Mouse (Mus musculus) lung, adult 18-20 months (tissue): ENCODE measurements around the gene Jmjd6.
"Not testable (repeated sequence)": the region's sequence is repeated elsewhere in the genome, so short reads cannot be mapped to it uniquely, and the experiment has no call there.

Experiments
- DNase-seq, 2 experiments: peaks; one replicate each; pipeline ENCODE4 v3.0.0; 2022; ENCODE audit warnings: mixed read lengths in 2 of 2

The Jmjd6 gene

GRCm38 (mm10) chr11:116851576-116852290 lies 8.5 kb upstream of the Jmjd6 start:
- peak in 1 of 2 experiments; percentile 15 for DNase-seq

GRCm38 (mm10) chr11:116850833-116851477 lies 7.7 kb upstream of the Jmjd6 start:
- DNase-seq = no peak

- no peak for DNase-seq
Measured at GRCm38 (mm10) chr11:116850085-116850484, 6.8 kb upstream of the Jmjd6 start.

- no peak for DNase-seq
Measured at GRCm38 (mm10) chr11:116849587-116849986, 6.3 kb upstream of the Jmjd6 start.

- not testable (repeated sequence) for DNase-seq
Measured at GRCm38 (mm10) chr11:116848877-116849178, 5.6 kb upstream of the Jmjd6 start.

GRCm38 (mm10) chr11:116848086-116848876 lies 5.0 kb upstream of the Jmjd6 start:
- no peak for DNase-seq

- no peak for DNase-seq
Measured at GRCm38 (mm10) chr11:116847187-116848085, 4.2 kb upstream of the Jmjd6 start.

- no peak for DNase-seq
Measured at GRCm38 (mm10) chr11:116846593-116847181, 3.4 kb upstream of the Jmjd6 start.

- DNase-seq = peak; percentile 65 to 66
Measured at GRCm38 (mm10) chr11:116842531-116843260, 553 bp downstream of the Jmjd6 start.

GRCm38 (mm10) chr11:116840748-116841147 lies 2.5 kb downstream of the Jmjd6 start:
- no peak for DNase-seq

- no peak for DNase-seq
Measured at GRCm38 (mm10) chr11:116839601-116840000, 3.6 kb downstream of the Jmjd6 start.

- no peak for DNase-seq
Measured at GRCm38 (mm10) chr11:116838936-116839335, 4.3 kb downstream of the Jmjd6 start.

GRCm38 (mm10) chr11:116837441-116837840 lies 5.8 kb downstream of the Jmjd6 start:
- no peak for DNase-seq

- no peak for DNase-seq
Measured at GRCm38 (mm10) chr11:116836283-116836682, 7.0 kb downstream of the Jmjd6 start.

GRCm38 (mm10) chr11:116834954-116835353 lies 8.3 kb downstream of the Jmjd6 start:
- no peak for DNase-seq

GRCm38 (mm10) chr11:116832172-116832685 lies 11.0 kb downstream of the Jmjd6 start:
- no peak for DNase-seq

- peak; percentile 81 to 85 for DNase-seq
Measured at GRCm38 (mm10) chr11:116827534-116828165, 15.6 kb downstream of the Jmjd6 start, which contains the start of gene Mxra7. Gene Mxra7, minus strand, starts transcription at chr11:116828046.

GRCm38 (mm10) chr11:116826550-116827504 lies 16.4 kb downstream of the Jmjd6 start:
- DNase-seq = no peak

- DNase-seq = no peak
Measured at GRCm38 (mm10) chr11:116825230-116825629, 18.0 kb downstream of the Jmjd6 start.
